Comparison of ENCODE assay signal across 20 mouse cellular contexts in genomic region chr19:8642086-8642485, GRCm38 (mm10). TPM values are rescaled to one million over a fixed set of nuclear protein-coding genes. Genes with fewer than 3 reads are reported as not detected.
"Had no signal": no experiment of that assay in that cellular context is flagged by ENCODE, and none has a peak within 500 bp of the region (broad histone marks: within the 10 kb centered on the region; RNA-seq: fewer than 3 reads in every experiment).

No protein-coding gene starts in this region.

- ATAC-seq: midbrain, embryonic 15.5 days had no signal

- H3K36me3 ChIP-seq: kidney, embryonic 15.5 days; limb, embryonic 15.5 days; liver, embryonic 13.5 days; midbrain, embryonic 10.5 days; midbrain, embryonic 15.5 days; neural tube, embryonic 12.5 days had no signal

- H3K9ac ChIP-seq: kidney, embryonic 15.5 days; limb, embryonic 15.5 days; liver, embryonic 13.5 days; midbrain, embryonic 15.5 days; neural tube, embryonic 12.5 days had no signal

- H3K9me3 ChIP-seq: kidney, embryonic 15.5 days; limb, embryonic 15.5 days; liver, embryonic 13.5 days; midbrain, embryonic 10.5 days; midbrain, embryonic 15.5 days; neural tube, embryonic 12.5 days had no signal

- DNase-seq: kidney, adult 18-20 months; kidney, postnatal 14 days; layer of hippocampus, postnatal 36 days; liver, embryonic 13.5 days; lung, adult 2 months; lung, postnatal 10 days; right cerebral cortex, postnatal 4 days; spleen, adult 18-20 months; thymus, adult 18-20 months; thymus, postnatal 14 days had no signal

- H3K27me3 ChIP-seq: kidney, embryonic 15.5 days; limb, embryonic 15.5 days; liver, embryonic 13.5 days; midbrain, embryonic 15.5 days; neural tube, embryonic 12.5 days had no signal

- H3K4me3 ChIP-seq: kidney, embryonic 15.5 days; limb, embryonic 15.5 days; liver, embryonic 13.5 days; midbrain, embryonic 10.5 days; midbrain, embryonic 15.5 days; neural tube, embryonic 12.5 days had no signal

- H3K4me2 ChIP-seq: kidney, embryonic 15.5 days; limb, embryonic 15.5 days; liver, embryonic 13.5 days; midbrain, embryonic 15.5 days; neural tube, embryonic 12.5 days had no signal

- H3K4me1 ChIP-seq: liver, embryonic 13.5 days; midbrain, embryonic 10.5 days; midbrain, embryonic 15.5 days; neural tube, embryonic 12.5 days had no signal

- H3K27ac ChIP-seq: kidney, embryonic 15.5 days; limb, embryonic 15.5 days; liver, embryonic 13.5 days; midbrain, embryonic 10.5 days; midbrain, embryonic 15.5 days; neural tube, embryonic 12.5 days had no signal

RNA-seq across cellular contexts. Expression of gene Chrm1, which starts 21.5 kb away (rescaled TPM):
- total RNA-seq: monocyte, adult 5-6 weeks; neutrophil, adult 5-6 weeks had no signal
- polyA plus RNA-seq: liver, embryonic 13.5 days; midbrain, embryonic 10.5 days had no signal

RNA-seq across cellular contexts. Expression of gene Slc22a6, which starts 24.2 kb away (rescaled TPM):
- total RNA-seq: monocyte, adult 5-6 weeks; neutrophil, adult 5-6 weeks had no signal
- polyA plus RNA-seq: large intestine, adult 2 months; limb, embryonic 11.5 days; liver, embryonic 13.5 days; lung, adult 2 months; stomach, embryonic 14.5 days had no signal

RNA-seq across cellular contexts. Expression of gene Slc22a8, which starts 51.0 kb away (rescaled TPM):
- total RNA-seq: monocyte, adult 5-6 weeks; neutrophil, adult 5-6 weeks had no signal
- polyA plus RNA-seq: large intestine, adult 2 months; limb, embryonic 11.5 days; lung, adult 2 months; stomach, embryonic 14.5 days had no signal
